Mouse (Mus musculus): ENCODE data around the gene Lat2.

GRCm38 (mm10) chr5:134615780-134616179, 955 bp upstream of the Lat2 start:
- TF ChIP-seq CTCF (IDR thresholded peaks at IDR 0.05; ENCODE audit: low read depth) (no peak), EP300 (IDR thresholded peaks at IDR 0.05; ENCODE audit: low read depth) (no peak)
